Comparison of ENCODE assay signal across 8 mouse cellular contexts in the genomic region with DNA sequence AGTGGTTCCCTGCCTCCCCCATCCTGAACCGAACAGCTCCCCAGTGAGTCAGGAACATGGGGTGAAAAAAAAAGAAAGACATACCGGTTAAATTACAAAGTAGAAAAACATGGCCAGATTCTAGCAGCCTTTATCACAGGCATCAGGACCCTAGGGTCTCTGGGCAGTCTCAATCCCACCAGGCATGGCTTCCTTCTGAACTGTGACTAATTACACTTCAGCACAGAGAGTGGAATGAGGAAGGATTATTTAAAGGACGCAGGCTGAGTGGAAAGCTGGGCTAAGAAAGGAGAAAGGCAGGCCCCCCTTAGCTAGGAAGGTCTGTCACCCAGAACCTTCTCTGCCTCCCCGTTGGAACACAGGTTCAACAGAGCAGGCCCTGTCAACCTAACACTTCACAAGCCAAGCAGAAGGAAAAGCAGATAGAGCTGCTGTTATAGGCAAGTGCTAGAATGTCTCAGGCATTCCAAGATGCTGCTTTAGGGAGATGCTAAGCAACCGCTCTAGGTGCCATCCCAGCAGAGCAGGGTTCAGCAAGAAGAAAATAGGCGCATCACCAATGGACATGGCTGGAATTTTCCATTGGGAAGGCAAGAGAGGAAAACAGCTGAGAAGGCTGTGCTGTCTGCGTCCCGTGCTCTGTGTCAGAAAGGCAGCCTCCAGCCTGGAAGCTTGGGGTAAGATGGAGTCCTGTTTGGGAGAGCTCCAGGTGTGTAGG. TPM values are rescaled to one million over a fixed set of nuclear protein-coding genes. Genes with fewer than 3 reads are reported as not detected.
DNase-seq lines count a peak whose midpoint lies in the region; ATAC-seq lines count a peak whose summit lies in the region.

No protein-coding gene starts in this region.

- WGBS in heart, embryonic 12.5 days, result 33% methylated on average over 8 of the region's 8 CpGs
- WGBS in heart, embryonic 16.5 days, result 43% methylated on average over 8 of the region's 8 CpGs
- 36% methylated on average over 8 of the region's 8 CpGs for WGBS in midbrain, embryonic 11.5 days

- no peaks in the 10 kb centered on the region for H3K27me3 ChIP-seq in heart, embryonic 12.5 days (replicated peaks)
- no peaks in the 10 kb centered on the region for H3K27me3 ChIP-seq in heart, embryonic 16.5 days (ENCODE audit: control insufficient read depth, insufficient read depth, low read length)
- H3K27me3 ChIP-seq in midbrain, embryonic 11.5 days (ENCODE audit: control insufficient read depth, insufficient read depth, low read length), result no peaks in the 10 kb centered on the region

- peak overlapping the region; percentile 55; the same call in 1 of the 2 replicates for H3K9ac ChIP-seq in heart, embryonic 12.5 days
- peak overlapping the region; percentile 5; the same call in 1 of the 2 replicates for H3K9ac ChIP-seq in heart, embryonic 16.5 days (ENCODE audit: low read length)
- peak overlapping the region; percentile 18; the same call in 1 of the 2 replicates for H3K9ac ChIP-seq in midbrain, embryonic 11.5 days (ENCODE audit: low read length)

- DNase-seq in heart, adult 8-10 months (ENCODE audit: low spot score), result no peak
- peak; percentile 67 to 68 for DNase-seq in cerebellum, adult 18-20 months
- no peak for DNase-seq in midbrain, embryonic 11.5 days (ENCODE audit: low spot score, missing footprints)
- DNase-seq in thymus, postnatal 36 days, result no peak
- DNase-seq in left cerebral cortex, postnatal 14 days (ENCODE audit: low spot score in 2 of 2), result no peak
- DNase-seq in gastrocnemius, postnatal 4 days (ENCODE audit: low spot score in 2 of 2), result no peak

- H3K36me3 ChIP-seq in heart, embryonic 12.5 days, result peaks cover 32% of the 10 kb centered on the region
- H3K36me3 ChIP-seq in heart, embryonic 16.5 days (ENCODE audit: control insufficient read depth, insufficient read depth), result 0 out of 2 replicates have a peak, but pooled peaks cover 5% of the 10 kb centered on the region
- peaks cover 6% of the 10 kb centered on the region; the same call in 1 of the 2 replicates for H3K36me3 ChIP-seq in midbrain, embryonic 11.5 days (ENCODE audit: control insufficient read depth, insufficient read depth, low read length)

- H3K4me3 ChIP-seq in heart, embryonic 12.5 days, result no peak overlapping the region
- H3K4me3 ChIP-seq in heart, embryonic 16.5 days (ENCODE audit: low read length), result no peak overlapping the region
- no peak overlapping the region for H3K4me3 ChIP-seq in midbrain, embryonic 11.5 days (ENCODE audit: low read depth, low read length)

- H3K4me1 ChIP-seq in heart, embryonic 12.5 days (replicated peaks), result peaks cover 85% of the 10 kb centered on the region
- H3K4me1 ChIP-seq in heart, embryonic 16.5 days (ENCODE audit: control insufficient read depth, insufficient read depth, low read length), result peaks cover 85% of the 10 kb centered on the region
- peaks cover 72% of the 10 kb centered on the region for H3K4me1 ChIP-seq in midbrain, embryonic 11.5 days (ENCODE audit: control insufficient read depth, insufficient read depth, low read length)

- peak overlapping the region; percentile 68 for H3K27ac ChIP-seq in heart, embryonic 12.5 days (ENCODE audit: poor library complexity, severe bottlenecking)
- peak overlapping the region; percentile 4 for H3K27ac ChIP-seq in heart, embryonic 16.5 days (ENCODE audit: low read length)
- peak overlapping the region; percentile 89 for H3K27ac ChIP-seq in midbrain, embryonic 11.5 days (ENCODE audit: low read depth, low read length)

- no peaks in the 10 kb centered on the region for H3K9me3 ChIP-seq in heart, embryonic 12.5 days (replicated peaks)
- H3K9me3 ChIP-seq in heart, embryonic 16.5 days (replicated peaks; ENCODE audit: control insufficient read depth, low read length), result no peaks in the 10 kb centered on the region
- H3K9me3 ChIP-seq in midbrain, embryonic 11.5 days (ENCODE audit: control insufficient read depth, low read length), result no peaks in the 10 kb centered on the region

- intact Hi-C loops in left cerebral cortex, postnatal 14 days (cut with DNase I), result no loop called here

- ATAC-seq in heart, embryonic 12.5 days (ENCODE audit: insufficient number of reproducible peaks, low FRiP score), result no peak
- no peak for ATAC-seq in heart, embryonic 16.5 days (replicated peaks; ENCODE audit: extremely low read depth, insufficient read depth, low FRiP score)
- ATAC-seq in midbrain, embryonic 11.5 days (ENCODE audit: low FRiP score), result no peak

- no peak overlapping the region for H3K4me2 ChIP-seq in heart, embryonic 12.5 days
- no peak overlapping the region for H3K4me2 ChIP-seq in heart, embryonic 16.5 days (ENCODE audit: low read depth, low read length)
- H3K4me2 ChIP-seq in midbrain, embryonic 11.5 days, result no peak overlapping the region; the same call in 1 of the 2 replicates

RNA-seq across cellular contexts. Expression of gene Zmynd8, which starts 22.5 kb away (rescaled TPM):
- polyA plus RNA-seq in heart, embryonic 12.5 days (2016; fragmentation: Nextera tagmentation; extraction: Ambion mirVana), result 44.7 and 48.0 TPM in 2 replicates
- total RNA-seq in heart, adult 8-10 months (2022), result 10 to 100 TPM; 35.5 to 60.5 (median 45.4) TPM
- polyA plus RNA-seq in heart, embryonic 16.5 days (2015; fragmentation: Nextera tagmentation; extraction: Ambion mirVana), result 36.0 and 40.2 TPM in 2 replicates
- 43.1 and 45.6 TPM in 2 replicates for polyA plus RNA-seq in midbrain, embryonic 11.5 days (2014; fragmentation: Nextera tagmentation; extraction: Ambion mirVana)
- 100 to 1,000 TPM; 130 to 171 TPM for total RNA-seq in left cerebral cortex, postnatal 14 days (2021)
- total RNA-seq in gastrocnemius, postnatal 4 days (2021), result 10 to 100 TPM; 39.0 to 39.6 TPM

Comparison
In these comparisons a context has a peak if more than half of its experiments do, and no peak if none do; other contexts are left out.
1. H3K27ac ChIP-seq: peak in every context shown above with its lines; median percentile 89 in midbrain, embryonic 11.5 days; 68 in heart, embryonic 12.5 days; 4 in heart, embryonic 16.5 days.
2. H3K9ac ChIP-seq: peak in every context shown above with its lines; median percentile 55 in heart, embryonic 12.5 days; 18 in midbrain, embryonic 11.5 days; 5 in heart, embryonic 16.5 days.
3. DNase-seq: peak in cerebellum, adult 18-20 months (2 of 2); none in heart, adult 8-10 months (single experiment), midbrain, embryonic 11.5 days (single experiment), thymus, postnatal 36 days (0 of 2), left cerebral cortex, postnatal 14 days (0 of 2) and gastrocnemius, postnatal 4 days (0 of 2).